Mouse (Mus musculus) embryonic facial prominence, embryonic 10.5 days (tissue): ENCODE measurements around the gene Calr3. TPM values are rescaled to one million over a fixed set of nuclear protein-coding genes. Genes with fewer than 3 reads are reported as not detected.
A peak's percentile ranks its signal among the peaks of the same experiment; 100 is the strongest.

ENCODE experiments used
- DNase-seq: peaks from one replicate; pipeline ENCODE4 v3.0.0-alpha.2; 2017; ENCODE audit warnings: low spot score
- H3K27ac ChIP-seq: fragments of 300-500 bp; sonication (generic); replicated peaks from 2 replicates; pipeline ENCODE4 v1.5.1; 2016; ENCODE audit warnings: mild to moderate bottlenecking
- H3K27me3 ChIP-seq: fragments of 300-500 bp; sonication (generic); replicated peaks from 2 replicates; pipeline ENCODE4 v1.6.1; 2016; ENCODE audit warnings: low read depth, mild to moderate bottlenecking; ENCODE audit not compliant: poor library complexity, severe bottlenecking
- H3K36me3 ChIP-seq: fragments of 300-500 bp; sonication (generic); replicated peaks from 2 replicates; pipeline ENCODE4 v1.6.1; 2016; ENCODE audit warnings: mild to moderate bottlenecking, moderate library complexity
- H3K4me1 ChIP-seq: fragments of 300-500 bp; sonication (generic); 2 replicates; pipeline ENCODE4 v1.6.1; 2016
- H3K4me3 ChIP-seq: fragments of 300-500 bp; sonication (generic); 2 replicates; pipeline ENCODE4 v1.5.1; 2016; ENCODE audit warnings: mild to moderate bottlenecking, moderate library complexity
- H3K9me3 ChIP-seq: fragments of 300-500 bp; sonication (generic); 2 replicates; pipeline ENCODE4 v1.6.1; 2016; ENCODE audit warnings: mild to moderate bottlenecking
- WGBS: fragments of 180-500 bp; shearing (Covaris S2); methylation state at CpG from one replicate; pipeline ENCODE4 v1.1.7; 2016; 5-methylcytosine and 5-hydroxymethylcytosine counted together
- polyA plus RNA-seq: library from polyadenylated mRNA; unstranded; fragments of >200 nt; fragmentation: Nextera tagmentation; extraction: Ambion mirVana; gene quantifications from 2 replicates; pipeline ENCODE4 v1.2.1, GENCODE M21; 2016

Calr3 gene
- polyA plus RNA-seq = 1.2 and 1.4 TPM in 2 replicates

DNA sequence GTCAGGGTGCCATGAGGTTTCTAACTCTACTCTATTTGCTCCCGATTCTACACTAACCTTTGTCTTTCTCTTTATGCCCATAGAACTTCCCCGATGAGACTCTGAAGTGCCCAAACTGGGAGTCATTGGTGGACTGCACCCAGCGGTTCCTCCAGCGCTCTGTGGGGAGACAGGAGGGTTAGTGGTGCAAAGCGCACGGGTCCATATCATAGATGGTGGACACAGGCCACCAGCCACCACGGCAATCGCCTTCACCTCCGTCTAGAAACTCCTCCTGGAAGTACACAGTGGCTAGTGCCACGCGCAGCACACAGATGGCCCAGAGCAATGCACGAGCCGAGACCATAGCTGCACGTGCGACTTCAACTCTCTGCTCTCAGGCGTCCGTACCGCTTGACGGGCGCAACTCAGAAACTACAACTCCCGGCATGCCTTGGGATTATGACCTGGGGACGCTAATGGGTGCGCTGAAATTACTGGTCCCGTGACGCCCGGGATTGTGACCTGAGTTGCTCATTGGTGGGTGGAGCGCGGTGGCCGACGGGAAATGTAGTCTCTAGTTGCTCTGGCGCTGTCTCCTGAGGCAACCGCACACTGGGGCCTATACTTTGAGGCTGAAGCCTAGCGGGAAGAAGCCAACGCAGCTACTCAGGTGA lies at the start of gene Calr3, which contains the start of gene 1700030K09Rik:
Calr3 (minus strand) TSS at position 533 of the 656 bp plus-strand sequence.
1700030K09Rik (plus strand) TSS at position 543 of the 656 bp plus-strand sequence.
- no peaks in the 10 kb centered on the region for H3K27me3 ChIP-seq
- peaks cover 8% of the 10 kb centered on the region for H3K4me1 ChIP-seq
- H3K36me3 ChIP-seq = peaks cover 21% of the 10 kb centered on the region
- DNase-seq = peak; percentile 98
- H3K27ac ChIP-seq = peak within 1 kb of the TSS; percentile 85
- H3K4me3 ChIP-seq = peak within 1 kb of the TSS; percentile 62
- 6% methylated on average over 34 of the region's 34 CpGs for WGBS
- no peaks in the 10 kb centered on the region for H3K9me3 ChIP-seq

DNA sequence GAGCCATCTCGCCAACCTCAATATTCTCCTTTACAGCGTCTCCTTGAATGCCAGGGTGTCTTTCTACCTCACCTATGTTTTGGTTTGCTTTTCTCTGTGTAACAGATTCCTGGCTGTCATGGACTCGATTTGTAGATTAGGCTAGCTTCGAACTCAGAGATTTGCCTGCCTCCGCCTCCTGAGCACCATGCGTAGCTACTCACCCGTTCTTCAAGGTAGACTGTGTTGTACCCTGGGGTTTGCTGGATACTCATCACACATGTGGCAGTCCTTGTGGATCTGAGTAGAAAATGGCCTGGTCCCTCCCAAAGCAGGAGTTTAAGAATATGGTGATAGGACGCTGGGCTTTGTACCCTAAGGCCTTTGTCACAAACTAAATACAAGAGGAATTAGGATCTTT lies 49.7 kb upstream of the Calr3 start:
- Histone ChIP-seq H3K4me3 (peak overlapping the region; percentile 95), H3K9me3 (no peaks in the 10 kb centered on the region), H3K36me3 (peaks cover 63% of the 10 kb centered on the region), H3K27ac (peak overlapping the region; percentile 85), H3K4me1 (peaks cover 34% of the 10 kb centered on the region), H3K27me3 (no peaks in the 10 kb centered on the region)
- 16% methylated on average over 8 of the region's 8 CpGs for WGBS
- no peak for DNase-seq

DNA sequence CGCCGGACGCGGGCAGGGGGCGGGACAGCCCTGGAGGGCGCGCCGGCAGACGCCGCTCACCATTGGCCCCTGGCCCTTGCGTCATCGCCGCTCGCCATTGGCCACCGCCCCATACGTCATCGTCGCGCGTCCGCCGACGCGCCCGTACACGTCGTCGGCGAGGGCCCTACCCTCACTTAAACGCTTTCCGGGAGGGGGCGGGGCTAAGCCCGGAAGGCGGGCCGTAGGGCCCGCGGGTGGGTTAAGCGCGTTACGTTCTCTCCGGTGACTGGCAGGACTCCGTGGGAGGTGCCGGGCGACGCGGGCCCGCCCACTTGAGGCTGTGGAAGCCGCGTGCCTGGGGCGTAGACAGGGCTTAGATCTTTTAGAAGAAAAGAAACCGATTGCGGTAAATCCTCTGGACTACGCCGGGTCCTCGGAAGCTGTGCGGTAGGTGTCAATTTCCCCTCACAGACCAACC lies 49.0 kb upstream of the Calr3 start:
- H3K4me3 ChIP-seq = peak overlapping the region; percentile 95
- H3K27me3 ChIP-seq = no peaks in the 10 kb centered on the region
- whole genome bisulfite sequencing = under 1% methylated on average over 56 of the region's 56 CpGs
- H3K36me3 ChIP-seq = peaks cover 63% of the 10 kb centered on the region
- H3K9me3 ChIP-seq = no peaks in the 10 kb centered on the region
- peaks cover 34% of the 10 kb centered on the region for H3K4me1 ChIP-seq
- peak; percentile 99 for DNase-seq
- H3K27ac ChIP-seq = peak overlapping the region; percentile 85

DNA sequence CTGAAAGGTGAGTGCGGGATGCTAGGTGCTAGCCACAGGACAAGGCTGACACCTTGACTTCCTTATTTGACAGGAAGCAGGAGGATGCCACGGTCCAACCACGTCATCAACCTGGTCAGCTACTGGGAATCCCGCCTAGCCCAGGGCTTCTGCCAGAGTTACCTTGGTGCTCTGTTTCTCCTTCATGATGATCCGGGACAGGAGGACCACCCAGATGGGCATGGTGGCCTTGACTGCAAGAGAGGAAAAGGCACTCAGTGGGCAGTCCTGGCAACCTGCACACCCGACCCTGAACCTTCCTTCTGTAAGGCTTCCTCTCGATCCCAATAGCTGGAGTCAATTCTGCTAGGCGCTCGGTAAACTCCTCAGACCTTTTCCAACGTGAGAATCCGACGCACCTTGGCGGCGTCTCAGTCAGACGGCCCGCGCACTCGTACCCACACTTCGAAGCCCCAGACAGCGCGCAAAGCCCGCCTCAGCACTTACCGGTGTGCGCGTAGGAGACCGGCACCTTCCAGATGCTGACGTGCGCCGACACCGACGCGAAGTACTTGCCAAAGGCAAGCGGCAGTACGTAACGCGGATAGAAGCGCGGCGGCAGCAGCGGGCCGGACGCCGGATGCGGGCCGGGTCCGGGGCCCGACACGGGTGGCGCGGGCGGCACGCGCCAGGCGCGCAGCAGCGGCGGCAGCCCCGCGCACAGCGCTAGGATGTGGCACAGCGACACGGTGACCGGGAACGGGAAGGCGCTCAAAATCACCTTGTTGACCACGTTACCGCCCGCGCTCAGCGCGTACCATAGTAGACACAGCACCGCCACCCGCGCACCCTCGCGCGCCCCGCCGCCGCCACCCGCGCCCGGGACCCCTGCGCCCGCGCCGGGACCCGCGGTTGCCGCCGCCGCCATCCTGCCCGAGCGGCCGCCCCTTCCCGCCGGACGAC lies 48.3 kb upstream of the Calr3 start, which contains the start of gene Slc35e1:
Slc35e1 (minus strand) TSS at position 935 of the 942 bp plus-strand sequence.
- H3K36me3 ChIP-seq = peaks cover 63% of the 10 kb centered on the region
- peak; percentile 59 for DNase-seq
- peak within 1 kb of the TSS; percentile 85 for H3K27ac ChIP-seq
- H3K27me3 ChIP-seq = no peaks in the 10 kb centered on the region
- no peaks in the 10 kb centered on the region for H3K9me3 ChIP-seq
- 1% methylated on average over 98 of the region's 98 CpGs for WGBS
- H3K4me1 ChIP-seq = peaks cover 34% of the 10 kb centered on the region
- H3K4me3 ChIP-seq = peak within 1 kb of the TSS; percentile 95

DNA sequence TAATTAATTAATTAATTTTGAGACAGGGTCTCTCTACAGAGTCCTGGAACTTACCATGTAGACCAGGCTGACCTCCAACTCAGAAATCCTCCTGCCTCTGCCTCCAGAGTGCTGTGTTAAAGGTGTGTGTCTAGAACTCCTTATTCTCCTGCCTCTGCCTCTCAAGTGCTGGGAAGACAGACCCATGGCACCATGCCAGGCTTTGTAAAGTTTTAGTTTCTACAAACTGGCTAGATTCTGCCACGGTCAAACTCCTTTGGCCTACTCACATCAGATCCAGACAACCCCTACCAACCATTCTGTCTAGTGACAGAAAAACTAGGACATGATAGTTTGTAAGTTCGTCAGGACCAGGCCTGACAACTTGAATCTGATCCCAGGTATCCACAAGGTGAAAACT lies 47.3 kb upstream of the Calr3 start:
- Histone ChIP-seq H3K27ac (no peak overlapping the region), H3K27me3 (no peaks in the 10 kb centered on the region), H3K4me1 (peaks cover 34% of the 10 kb centered on the region), H3K9me3 (no peaks in the 10 kb centered on the region), H3K36me3 (peaks cover 63% of the 10 kb centered on the region), H3K4me3 (peak overlapping the region; percentile 95)
- WGBS = 88% methylated on average over 2 of the region's 2 CpGs
- DNase-seq = no peak

DNA sequence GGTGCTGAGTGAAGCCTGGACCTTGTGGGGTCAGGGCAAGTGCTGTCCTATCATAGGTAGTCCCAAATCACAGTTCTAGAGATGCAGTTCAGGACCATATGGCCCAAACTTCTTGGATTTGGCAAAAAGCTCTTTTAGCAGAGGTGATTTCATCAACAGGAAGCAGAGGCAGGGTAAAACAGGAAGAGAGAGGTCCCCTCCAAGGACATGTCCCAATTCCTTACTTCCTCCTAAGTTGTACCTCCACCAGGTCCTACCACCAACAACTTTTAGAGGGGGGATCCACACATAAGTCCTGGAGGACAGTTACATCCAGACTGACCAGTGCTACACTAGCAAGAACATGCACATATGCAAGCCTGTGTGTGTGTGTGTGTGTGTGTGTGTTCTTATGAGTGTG lies 43.3 kb upstream of the Calr3 start:
- no peaks in the 10 kb centered on the region for H3K9me3 ChIP-seq
- peaks cover 83% of the 10 kb centered on the region for H3K36me3 ChIP-seq
- no peak overlapping the region for H3K27ac ChIP-seq
- no peak overlapping the region for H3K4me3 ChIP-seq
- DNase-seq = no peak
- H3K27me3 ChIP-seq = no peaks in the 10 kb centered on the region
- H3K4me1 ChIP-seq = peaks cover 17% of the 10 kb centered on the region

DNA sequence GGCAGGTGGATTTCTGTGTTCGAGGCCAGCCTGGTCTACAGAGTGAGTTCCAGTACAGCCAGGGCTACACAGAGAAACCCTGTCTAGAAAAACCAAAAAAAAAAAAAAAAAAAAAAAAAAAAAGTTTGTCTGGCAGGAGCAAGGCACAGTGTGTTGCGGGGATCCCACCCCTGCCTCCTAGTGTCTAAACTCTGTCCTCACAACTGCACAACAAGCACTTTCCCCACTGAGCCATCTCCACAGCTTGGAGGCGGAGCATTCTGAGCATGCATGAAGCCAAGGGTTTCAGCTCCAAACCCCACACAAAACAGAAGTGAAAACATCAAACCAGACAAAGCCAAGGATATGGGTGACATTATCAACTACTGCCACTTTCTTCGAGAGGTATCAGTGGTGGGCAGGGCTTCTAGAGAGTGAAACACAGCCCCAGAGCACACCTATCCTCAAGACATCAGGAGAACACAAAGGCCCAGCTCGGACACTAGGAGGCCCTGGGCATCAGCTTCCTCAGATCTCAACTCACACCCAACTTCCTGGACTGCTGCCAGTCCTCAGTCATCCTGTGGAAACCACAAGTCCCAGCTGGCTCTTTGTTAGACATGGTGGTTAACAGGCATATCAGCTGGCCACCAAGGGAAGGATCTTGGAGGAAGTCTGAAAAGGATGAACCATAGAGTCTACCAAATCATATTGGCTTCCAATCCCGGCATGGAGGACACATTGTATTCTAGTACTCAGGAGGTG lies 42.0 kb upstream of the Calr3 start:
- Histone ChIP-seq H3K4me1 (peaks cover 5% of the 10 kb centered on the region; the same call in 1 of the 2 replicates), H3K9me3 (no peaks in the 10 kb centered on the region), H3K36me3 (peaks cover 96% of the 10 kb centered on the region), H3K4me3 (no peak overlapping the region), H3K27me3 (no peaks in the 10 kb centered on the region), H3K27ac (no peak overlapping the region)
- WGBS = 82% methylated on average over 6 of the region's 6 CpGs
- no peak for DNase-seq

DNA sequence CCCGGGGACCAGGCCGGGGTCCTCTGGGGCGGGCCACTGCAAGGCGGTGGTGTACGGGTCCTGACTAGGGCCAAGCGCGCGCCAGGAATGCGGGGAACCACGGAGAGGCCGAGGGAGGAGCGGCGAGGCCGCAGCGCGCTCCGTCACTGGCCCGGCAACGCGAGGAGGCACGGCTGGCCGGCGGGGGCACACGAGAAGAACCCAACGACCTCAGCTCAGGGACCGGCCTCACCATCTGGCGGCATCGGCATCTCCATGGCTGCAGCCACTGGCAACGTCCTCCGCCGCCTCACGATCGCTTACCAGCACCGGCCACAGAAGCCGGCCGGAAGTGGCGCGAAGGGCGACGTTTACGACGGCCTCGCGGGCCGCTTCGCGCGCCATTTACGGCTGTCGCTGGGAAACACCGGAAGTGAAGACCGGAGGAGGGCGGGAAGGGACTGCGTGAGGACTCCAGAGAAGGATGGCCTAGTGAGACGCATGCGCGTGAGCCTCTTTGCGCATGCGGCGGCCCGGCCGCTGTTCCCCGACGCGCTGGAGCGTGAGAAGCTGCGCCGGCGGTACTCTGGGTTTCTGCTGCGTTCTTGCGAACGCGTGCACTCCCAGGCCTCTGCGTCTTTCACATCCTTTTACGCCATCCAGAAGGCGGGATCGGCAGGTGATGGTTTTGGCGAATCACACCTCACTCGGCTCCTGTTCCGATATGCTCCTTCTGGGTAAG lies 31.3 kb upstream of the Calr3 start, which contains the start of gene Cherp:
Cherp (minus strand) TSS at position 401 of the 721 bp plus-strand sequence.
- H3K36me3 ChIP-seq = peaks cover 53% of the 10 kb centered on the region
- H3K4me3 ChIP-seq = peak within 1 kb of the TSS; percentile 93
- peak within 1 kb of the TSS; percentile 93 for H3K27ac ChIP-seq
- no peaks in the 10 kb centered on the region for H3K27me3 ChIP-seq
- peaks cover 21% of the 10 kb centered on the region for H3K4me1 ChIP-seq
- peak; percentile 98 for DNase-seq
- under 1% methylated on average over 80 of the region's 80 CpGs for WGBS
- no peaks in the 10 kb centered on the region for H3K9me3 ChIP-seq

DNA sequence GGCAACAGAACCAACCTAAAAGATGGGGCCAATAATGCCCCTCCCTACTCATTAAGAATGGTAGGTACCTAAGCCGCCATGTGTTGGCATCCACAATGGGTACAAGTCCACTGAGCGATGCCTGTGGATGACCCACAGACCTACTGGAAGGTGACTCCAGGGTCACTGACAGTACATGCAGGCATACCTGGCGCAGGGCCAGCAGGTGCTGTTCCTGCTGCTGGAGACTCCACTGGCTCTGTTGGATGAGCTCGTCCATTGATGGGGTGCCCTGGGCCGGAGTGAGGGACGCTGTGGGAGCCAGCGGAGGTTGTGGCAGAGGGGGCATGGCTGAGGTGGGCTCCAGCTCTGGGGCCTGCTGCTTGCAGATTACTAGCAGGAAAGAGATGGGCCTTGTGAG lies 27.0 kb upstream of the Calr3 start:
- H3K27me3 ChIP-seq = no peaks in the 10 kb centered on the region
- DNase-seq = no peak
- peaks cover 79% of the 10 kb centered on the region for H3K36me3 ChIP-seq
- H3K9me3 ChIP-seq = no peaks in the 10 kb centered on the region
- 97% methylated on average over 7 of the region's 7 CpGs for WGBS
- H3K4me1 ChIP-seq = peaks cover 13% of the 10 kb centered on the region
- H3K4me3 ChIP-seq = no peak overlapping the region
- no peak overlapping the region for H3K27ac ChIP-seq

DNA sequence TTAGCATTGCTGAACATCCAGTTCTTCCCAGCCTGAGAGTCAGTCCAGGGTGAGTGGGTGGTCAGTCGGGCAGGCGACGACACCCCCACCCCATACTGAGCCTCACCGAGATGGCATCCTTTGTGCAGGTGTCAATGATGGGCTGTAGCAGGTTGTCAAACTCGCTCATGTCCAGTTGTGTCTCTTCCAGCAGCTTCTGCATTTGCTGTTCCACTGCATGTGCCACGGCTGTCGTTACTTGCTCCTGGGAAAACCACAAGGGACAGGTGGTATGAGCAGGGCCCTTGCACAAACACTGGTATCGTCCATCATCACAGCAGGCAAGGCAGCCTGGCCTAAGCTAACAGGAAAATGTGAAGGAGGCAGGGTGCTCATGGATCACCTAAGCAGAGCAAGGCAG lies 26.3 kb upstream of the Calr3 start:
- Histone ChIP-seq H3K36me3 (peaks cover 86% of the 10 kb centered on the region), H3K4me1 (peaks cover 11% of the 10 kb centered on the region), H3K4me3 (no peak overlapping the region), H3K27me3 (no peaks in the 10 kb centered on the region), H3K27ac (no peak overlapping the region), H3K9me3 (no peaks in the 10 kb centered on the region)
- WGBS = 93% methylated on average over 8 of the region's 8 CpGs
- no peak for DNase-seq

DNA sequence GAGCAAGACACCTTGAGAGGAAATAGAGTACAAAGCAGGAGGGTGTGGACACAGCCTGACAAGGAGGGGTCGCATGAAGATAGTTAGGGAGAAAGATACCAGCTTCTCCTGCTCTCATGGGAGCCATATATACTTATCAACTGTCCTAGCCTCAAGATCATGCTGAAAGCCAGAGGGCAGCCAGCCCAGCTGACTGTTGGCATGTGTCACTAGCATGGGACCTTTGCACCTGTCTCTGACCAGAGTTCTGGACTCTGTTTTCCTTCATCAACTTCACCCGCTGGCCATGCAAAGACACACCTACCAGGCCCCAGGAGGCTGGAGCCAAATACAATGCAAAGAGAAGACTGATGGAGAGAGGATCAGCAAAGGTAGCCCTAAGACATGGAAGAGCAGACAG lies 25.6 kb upstream of the Calr3 start:
- no peak for DNase-seq
- peaks cover 93% of the 10 kb centered on the region for H3K36me3 ChIP-seq
- H3K9me3 ChIP-seq = no peaks in the 10 kb centered on the region
- peaks cover 10% of the 10 kb centered on the region for H3K4me1 ChIP-seq
- H3K27me3 ChIP-seq = no peaks in the 10 kb centered on the region
- H3K27ac ChIP-seq = no peak overlapping the region
- 89% methylated on average over 2 of the region's 2 CpGs for WGBS
- no peak overlapping the region for H3K4me3 ChIP-seq
